Mouse (Mus musculus): ENCODE data around the gene Optn.
"Not testable (repeated sequence)": the region's sequence is repeated elsewhere in the genome, so short reads cannot be mapped to it uniquely, and the experiment has no call there.

Gene Optn

GRCm38 (mm10) chr2:5063299-5064205, at the start of gene Optn:
Gene Optn, minus strand, starts transcription at chr2:5064051.
- DNase-seq (ENCODE audit: low spot score) = peak; percentile 75

GRCm38 (mm10) chr2:5112785-5113291, 49.0 kb upstream of the Optn start:
- no peak for DNase-seq (ENCODE audit: low spot score)

- DNase-seq (ENCODE audit: low spot score) = no peak
These were observed 39.0 kb upstream of the Optn start for GRCm38 (mm10) chr2:5102891-5103290.

- DNase-seq (ENCODE audit: low spot score) = no peak
These were observed 37.9 kb upstream of the Optn start for GRCm38 (mm10) chr2:5101743-5102245.

GRCm38 (mm10) chr2:5099176-5099575, 35.3 kb upstream of the Optn start:
- no peak for DNase-seq (ENCODE audit: low spot score)

GRCm38 (mm10) chr2:5097786-5098445, 34.1 kb upstream of the Optn start:
- DNase-seq (ENCODE audit: low spot score) = no peak

- DNase-seq (ENCODE audit: low spot score) = no peak
These were observed 31.5 kb upstream of the Optn start for GRCm38 (mm10) chr2:5095316-5095715.

GRCm38 (mm10) chr2:5094876-5095275, 31.0 kb upstream of the Optn start:
- no peak for DNase-seq (ENCODE audit: low spot score)

- not testable (repeated sequence) for DNase-seq (ENCODE audit: low spot score)
These were observed 26.5 kb upstream of the Optn start for GRCm38 (mm10) chr2:5090385-5090784.

- DNase-seq (ENCODE audit: low spot score) = no peak
These were observed 23.8 kb upstream of the Optn start for GRCm38 (mm10) chr2:5087667-5088066.

- no peak for DNase-seq (ENCODE audit: low spot score)
These were observed 19.9 kb upstream of the Optn start for GRCm38 (mm10) chr2:5083739-5084138.

- DNase-seq (ENCODE audit: low spot score) = no peak
These were observed 16.4 kb upstream of the Optn start for GRCm38 (mm10) chr2:5080053-5080787.

GRCm38 (mm10) chr2:5077937-5078336, 14.1 kb upstream of the Optn start:
- DNase-seq (ENCODE audit: low spot score) = no peak

GRCm38 (mm10) chr2:5077490-5077889, 13.6 kb upstream of the Optn start:
- no peak for DNase-seq (ENCODE audit: low spot score)

GRCm38 (mm10) chr2:5075856-5076255, 12.0 kb upstream of the Optn start:
- no peak for DNase-seq (ENCODE audit: low spot score)

- DNase-seq (ENCODE audit: low spot score) = no peak
These were observed 11.6 kb upstream of the Optn start for GRCm38 (mm10) chr2:5075432-5075831.

- DNase-seq (ENCODE audit: low spot score) = no peak
These were observed 9.9 kb upstream of the Optn start for GRCm38 (mm10) chr2:5073785-5074184.

GRCm38 (mm10) chr2:5067951-5068350, 4.1 kb upstream of the Optn start:
- DNase-seq (ENCODE audit: low spot score) = no peak

GRCm38 (mm10) chr2:5067254-5067653, 3.4 kb upstream of the Optn start:
- DNase-seq (ENCODE audit: low spot score) = not testable (repeated sequence)

GRCm38 (mm10) chr2:5064247-5064646, 396 bp upstream of the Optn start:
- no peak for DNase-seq (ENCODE audit: low spot score)

GRCm38 (mm10) chr2:5062496-5063298, 1.2 kb downstream of the Optn start:
- DNase-seq (ENCODE audit: low spot score) = no peak

All from left cerebral cortex, adult 11 months (tissue).